Mouse (Mus musculus) MEL (cell line): Measurements from ENCODE around the gene Ccna1. TPM values are rescaled to one million over a fixed set of nuclear protein-coding genes. Genes with fewer than 3 reads are reported as not detected.

Experiments
- DNase-seq: peaks from one replicate; pipeline ENCODE4 v3.0.0; 2011; ENCODE audit warnings: low read depth, low spot score
- H3K27ac ChIP-seq: 2 replicates; pipeline ENCODE4 v1.5.1; 2012; ENCODE audit warnings: low read depth, mild to moderate bottlenecking, control low read depth, low read length, moderate library complexity; ENCODE audit not compliant: control insufficient read depth
- H3K27me3 ChIP-seq, 2 experiments: fragments of 150-350 bp in 1 of 2; sonication (generic) in 1 of 2; 2 replicates each; pipeline ENCODE4 v1.6.1; 2012; ENCODE audit warnings: low read length in 2 of 2, mild to moderate bottlenecking in 2 of 2, improper control_type of control experiment in 1 of 2, moderate library complexity in 1 of 2; ENCODE audit not compliant: insufficient read depth in 2 of 2, control insufficient read depth in 1 of 2
- H3K36me3 ChIP-seq, 2 experiments: 2 replicates each; pipeline ENCODE4 v1.6.1; 2012 to 2014; ENCODE audit warnings: low read length in 2 of 2, improper control_type of control experiment in 1 of 2, inconsistent platforms in 1 of 2, mild to moderate bottlenecking in 1 of 2; ENCODE audit not compliant: insufficient read depth in 2 of 2, control insufficient read depth in 1 of 2
- H3K4me1 ChIP-seq, 2 experiments: fragments of 150-350 bp in 1 of 2; sonication (generic) in 1 of 2; 2 replicates each; pipeline ENCODE4 v1.6.1; 2012; ENCODE audit warnings: low read length in 2 of 2, improper control_type of control experiment in 1 of 2, mild to moderate bottlenecking in 1 of 2; ENCODE audit not compliant: insufficient read depth in 2 of 2, control insufficient read depth in 1 of 2
- H3K4me3 ChIP-seq, 2 experiments: fragments of 150-350 bp in 1 of 2; sonication (generic) in 1 of 2; 2 replicates each; pipeline ENCODE4 v1.5.1; 2012; ENCODE audit warnings: low read depth in 2 of 2, low read length in 2 of 2, mild to moderate bottlenecking in 2 of 2, moderate library complexity in 2 of 2, control low read depth in 1 of 2, improper control_type of control experiment in 1 of 2; ENCODE audit not compliant: control insufficient read depth in 1 of 2, insufficient read depth in 1 of 2
- H3K79me2 ChIP-seq: 2 replicates; pipeline ENCODE4 v1.6.1; 2012; ENCODE audit warnings: mild to moderate bottlenecking, low read length, moderate library complexity; ENCODE audit not compliant: control insufficient read depth, poor library complexity, insufficient read depth
- H3K9ac ChIP-seq: 2 replicates; pipeline ENCODE4 v1.6.1; 2012; ENCODE audit warnings: low read depth, mild to moderate bottlenecking, control low read depth, low read length, moderate library complexity; ENCODE audit not compliant: control insufficient read depth, poor library complexity, severe bottlenecking
- H3K9me3 ChIP-seq: fragments of 150-350 bp; sonication (generic); replicated peaks from 2 replicates; pipeline ENCODE4 v1.6.1; 2012; ENCODE audit warnings: mild to moderate bottlenecking, low read length, improper control_type of control experiment, moderate library complexity; ENCODE audit not compliant: insufficient read depth
- BHLHE40 ChIP-seq: IDR thresholded peaks from 2 replicates; pipeline ENCODE4 v1.6.1; 2012; ENCODE audit warnings: low read depth, mild to moderate bottlenecking, inconsistent platforms, low read length, improper control_type of control experiment, borderline replicate concordance
- CHD1 ChIP-seq: IDR thresholded peaks from 2 replicates; pipeline ENCODE4 v1.6.1; 2012; ENCODE audit warnings: low read depth, mild to moderate bottlenecking, inconsistent platforms, low read length, improper control_type of control experiment
- E2F4 ChIP-seq: IDR thresholded peaks from 2 replicates; pipeline ENCODE4 v1.6.1; 2011; ENCODE audit warnings: low read depth, low read length, improper control_type of control experiment, borderline replicate concordance
- HCFC1 ChIP-seq: IDR thresholded peaks from 2 replicates; pipeline ENCODE4 v1.6.1; 2012; ENCODE audit warnings: low read depth, mild to moderate bottlenecking, inconsistent platforms, low read length, improper control_type of control experiment, moderate library complexity
- KAT2A ChIP-seq: conservative IDR thresholded peaks from 2 replicates; pipeline ENCODE4 v1.6.1; 2012; ENCODE audit warnings: low read depth, low read length, improper control_type of control experiment, inconsistent platforms
- MAX ChIP-seq: IDR thresholded peaks from 2 replicates; pipeline ENCODE4 v1.6.1; 2011; ENCODE audit warnings: low read length, improper control_type of control experiment
- MAZ ChIP-seq: IDR thresholded peaks from 2 replicates; pipeline ENCODE4 v1.6.1; 2012; ENCODE audit warnings: low read depth, mild to moderate bottlenecking, inconsistent platforms, low read length, improper control_type of control experiment
- MEF2A ChIP-seq: IDR thresholded peaks from 2 replicates; pipeline ENCODE4 v1.6.1; 2014; ENCODE audit warnings: low read depth, mild to moderate bottlenecking, inconsistent platforms, low read length, improper control_type of control experiment; ENCODE audit not compliant: poor library complexity, insufficient replicate concordance, severe bottlenecking; ENCODE audit errors: extremely low read depth
- MYC ChIP-seq: IDR thresholded peaks from 2 replicates; pipeline ENCODE4 v1.6.1; 2011; ENCODE audit warnings: low read depth, mild to moderate bottlenecking, low read length, improper control_type of control experiment, moderate library complexity
- NELFE ChIP-seq: IDR thresholded peaks from 2 replicates; pipeline ENCODE4 v1.6.1; 2011; ENCODE audit warnings: low read depth, low read length, improper control_type of control experiment
- NRF1 ChIP-seq: IDR thresholded peaks from 2 replicates; pipeline ENCODE4 v1.6.1; 2014; ENCODE audit warnings: low read depth, mild to moderate bottlenecking, inconsistent platforms, low read length, improper control_type of control experiment, moderate library complexity; ENCODE audit not compliant: poor library complexity, insufficient read depth, severe bottlenecking
- POLR2AphosphoS5 ChIP-seq: IDR thresholded peaks from 2 replicates; pipeline ENCODE4 v1.6.1; 2012; ENCODE audit warnings: low read depth, borderline replicate concordance, mild to moderate bottlenecking, inconsistent platforms, low read length, moderate library complexity, mixed read lengths
- RAD21 ChIP-seq: IDR thresholded peaks from 2 replicates; pipeline ENCODE4 v1.6.1; 2011; ENCODE audit warnings: mild to moderate bottlenecking, low read depth, low read length, improper control_type of control experiment
- RCOR1 ChIP-seq: IDR thresholded peaks from 2 replicates; pipeline ENCODE4 v1.6.1; 2012; ENCODE audit warnings: low read depth, mild to moderate bottlenecking, inconsistent platforms, low read length, improper control_type of control experiment
- SIN3A ChIP-seq: IDR thresholded peaks from 2 replicates; pipeline ENCODE4 v1.6.1; 2012; ENCODE audit warnings: low read length, improper control_type of control experiment, inconsistent platforms
- TCF12 ChIP-seq: IDR thresholded peaks from 2 replicates; pipeline ENCODE4 v1.6.1; 2014; ENCODE audit warnings: low read depth, mild to moderate bottlenecking, inconsistent platforms, low read length, improper control_type of control experiment, moderate library complexity
- USF1 ChIP-seq: IDR thresholded peaks from 2 replicates; pipeline ENCODE4 v1.6.1; 2014; ENCODE audit warnings: low read depth, mild to moderate bottlenecking, inconsistent platforms, low read length, improper control_type of control experiment, moderate library complexity
- USF2 ChIP-seq, 2 experiments: IDR thresholded peaks; 2 replicates each; pipeline ENCODE4 v1.6.1; 2011 to 2012; ENCODE audit warnings: improper control_type of control experiment in 2 of 2, low read length in 2 of 2, borderline replicate concordance in 1 of 2, inconsistent platforms in 1 of 2, low read depth in 1 of 2, mild to moderate bottlenecking in 1 of 2; ENCODE audit not compliant: insufficient read depth in 1 of 2
- ZMIZ1 ChIP-seq: IDR thresholded peaks from 2 replicates; pipeline ENCODE4 v1.6.1; 2012; ENCODE audit warnings: low read depth, mild to moderate bottlenecking, inconsistent platforms, low read length, improper control_type of control experiment, moderate library complexity
- ZNF384 ChIP-seq: IDR thresholded peaks from 2 replicates; pipeline ENCODE4 v1.6.1; 2012; ENCODE audit warnings: low read depth, mild to moderate bottlenecking, inconsistent platforms, low read length, improper control_type of control experiment
- polyA plus RNA-seq, 2 experiments: library from polyadenylated mRNA; stranded (reverse) in 1 of 2; unstranded in 1 of 2; fragments of >175 nt in 1 of 2; fragments of >200 nt in 1 of 2; gene quantifications; 2 replicates each; pipeline versions ENCODE4 v1.2.1 to v1.2.4; 2012; ENCODE audit warnings: low replicate concordance in 2 of 2, low read depth in 1 of 2; ENCODE audit not compliant: insufficient read length in 2 of 2, insufficient read depth in 1 of 2, missing spikeins in 1 of 2
- total RNA-seq: library from RNA; depleted of rRNA; stranded (reverse); fragments of 300-350 nt; gene quantifications from 2 replicates; pipeline ENCODE4 v1.2.3, GENCODE M21; 2012

Ccna1 gene
- total and polyA plus RNA-seq, 3 experiments: not detected

DNA sequence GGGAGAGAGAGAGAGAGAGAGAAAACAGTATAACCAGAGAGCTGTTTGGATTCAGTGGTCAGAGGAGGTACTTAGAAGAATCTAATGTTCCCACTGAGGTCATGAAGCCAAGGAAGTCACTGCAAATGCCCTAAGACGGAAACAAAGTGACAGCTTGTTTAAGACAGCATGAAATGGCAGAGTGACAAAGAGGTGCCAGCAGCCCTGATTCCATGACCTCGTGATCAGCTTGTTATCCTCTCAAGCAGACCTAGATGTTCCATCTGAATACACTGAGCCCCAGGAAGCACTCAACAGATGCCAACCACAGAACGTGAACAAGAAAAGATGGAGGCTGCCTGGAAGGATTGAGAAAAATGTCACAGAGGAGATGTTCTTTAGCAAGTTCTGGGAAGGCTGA is 30.4 kb upstream of the Ccna1 start:
- H3K4me3 ChIP-seq: no peak overlapping the region
- no peaks in the 10 kb centered on the region for H3K79me2 ChIP-seq
- 0 out of 4 replicates have a peak, but pooled peaks cover 0 to 2% of the 10 kb centered on the region in 2 experiments for H3K36me3 ChIP-seq
- DNase-seq: no peak
- no peaks in the 10 kb centered on the region for H3K9me3 ChIP-seq
- H3K27me3 ChIP-seq: no peaks in the 10 kb centered on the region; a peak in 2 of 4 replicates
- no peak overlapping the region for H3K27ac ChIP-seq
- TF ChIP-seq KAT2A: no peak
- TF ChIP-seq TCF12: no peak
- TF ChIP-seq NELFE: no peak
- TF ChIP-seq POLR2AphosphoS5: no peak
- no peak for TF ChIP-seq BHLHE40
- no peak for TF ChIP-seq ZNF384
- TF ChIP-seq MAX: no peak
- TF ChIP-seq HCFC1: no peak
- TF ChIP-seq MYC: no peak
- TF ChIP-seq E2F4: no peak
- no peak for TF ChIP-seq MAZ
- TF ChIP-seq SIN3A: no peak
- no peak for TF ChIP-seq MEF2A
- no peak for TF ChIP-seq NRF1
- TF ChIP-seq RAD21: no peak
- TF ChIP-seq, all 39 proteins: peak for 0
- H3K4me1 ChIP-seq: peaks cover 6% of the 10 kb centered on the region in 2 experiments; a peak in 2 of 4 replicates
- no peak overlapping the region for H3K9ac ChIP-seq

DNA sequence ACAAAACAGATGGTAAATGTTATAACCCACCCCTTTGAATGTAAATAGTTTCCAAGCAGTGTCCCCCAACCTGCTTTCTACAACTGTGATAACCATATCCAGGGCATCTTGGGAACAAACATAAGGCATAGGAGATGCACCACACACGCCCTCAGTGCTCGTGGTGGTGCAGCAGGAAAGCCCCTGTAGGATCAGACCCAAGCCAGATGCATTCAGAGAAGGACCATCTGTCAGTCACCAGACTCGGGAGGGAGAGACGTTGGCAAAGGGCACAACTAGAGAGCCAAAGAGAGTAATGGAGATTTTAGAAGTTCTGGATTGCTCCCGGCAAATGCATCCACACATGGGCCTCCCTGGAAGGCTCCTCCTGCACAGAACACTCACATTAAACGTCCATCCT is 29.5 kb upstream of the Ccna1 start:
- Histone ChIP-seq H3K79me2 (no peaks in the 10 kb centered on the region), H3K4me1 (peaks cover 6% of the 10 kb centered on the region in 2 experiments; a peak in 2 of 4 replicates), H3K9me3 (no peaks in the 10 kb centered on the region), H3K36me3 (0 out of 4 replicates have a peak, but pooled peaks cover 0 to 2% of the 10 kb centered on the region in 2 experiments), H3K27me3 (no peaks in the 10 kb centered on the region; a peak in 2 of 4 replicates), H3K4me3 (no peak overlapping the region), H3K27ac (no peak overlapping the region), H3K9ac (no peak overlapping the region)
- no peak for TF ChIP-seq USF1
- no peak for TF ChIP-seq CHD1
- no peak for TF ChIP-seq ZMIZ1
- TF ChIP-seq RCOR1: no peak
- no peak for TF ChIP-seq USF2 (IDR thresholded peaks at IDR 0.05; ENCODE audit: borderline replicate concordance in 1 of 2, insufficient read depth in 1 of 2, low read depth in 1 of 2, low read length in 2 of 2)
- DNase-seq: no peak
